Mouse (Mus musculus): ENCODE data around the gene Ttc7.
A peak's percentile ranks its signal among the peaks of the same experiment; 100 is the strongest.

Gene Ttc7

DNA sequence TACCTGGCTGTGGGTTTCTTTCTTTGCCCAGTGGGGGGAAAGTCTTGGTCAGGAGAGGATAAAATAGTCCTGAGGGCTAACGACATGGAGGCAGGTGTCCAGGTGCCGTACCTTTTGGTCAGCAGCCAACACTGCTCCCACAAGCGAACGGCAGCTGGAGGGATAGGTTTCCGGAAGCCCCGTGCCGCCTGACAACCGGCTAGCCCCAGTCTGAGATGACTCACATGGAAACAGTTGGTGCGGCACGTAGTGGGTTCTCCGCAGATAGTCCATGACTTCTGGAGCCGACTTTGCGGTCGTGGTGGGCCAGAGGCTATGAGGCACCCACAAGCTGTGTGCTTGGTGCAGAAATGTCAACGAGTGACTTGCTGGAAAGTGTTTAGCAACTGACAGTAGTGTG lies 81.4 kb downstream of the Ttc7 start:
- DNase-seq (ENCODE audit: low read depth, low spot score) = no peak

DNA sequence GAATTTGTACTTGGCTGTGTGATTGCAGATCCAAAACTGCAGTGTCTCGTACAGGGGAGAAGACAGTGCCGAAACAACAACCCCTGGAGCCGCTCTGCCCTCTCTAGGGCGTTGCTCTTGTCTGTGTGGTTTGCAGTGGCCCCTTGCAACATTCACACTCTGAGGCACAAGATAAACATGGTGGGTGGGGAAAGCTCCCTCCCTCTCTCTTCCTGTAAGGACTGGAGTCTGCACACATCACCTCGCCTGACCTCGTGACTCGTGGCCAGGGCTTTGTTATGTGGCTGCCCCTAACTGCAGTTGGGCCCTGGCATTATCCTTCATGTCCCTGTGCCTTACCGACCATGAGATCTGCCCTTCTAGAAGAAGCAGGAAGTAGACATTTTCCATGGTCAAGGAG lies 82.6 kb downstream of the Ttc7 start:
- DNase-seq (ENCODE audit: low read depth, low spot score) = no peak

- DNase-seq (ENCODE audit: low read depth, low spot score) = no peak
Measured at GRCm38 (mm10) chr17:87366520-87366919, 83.8 kb downstream of the Ttc7 start.

DNA sequence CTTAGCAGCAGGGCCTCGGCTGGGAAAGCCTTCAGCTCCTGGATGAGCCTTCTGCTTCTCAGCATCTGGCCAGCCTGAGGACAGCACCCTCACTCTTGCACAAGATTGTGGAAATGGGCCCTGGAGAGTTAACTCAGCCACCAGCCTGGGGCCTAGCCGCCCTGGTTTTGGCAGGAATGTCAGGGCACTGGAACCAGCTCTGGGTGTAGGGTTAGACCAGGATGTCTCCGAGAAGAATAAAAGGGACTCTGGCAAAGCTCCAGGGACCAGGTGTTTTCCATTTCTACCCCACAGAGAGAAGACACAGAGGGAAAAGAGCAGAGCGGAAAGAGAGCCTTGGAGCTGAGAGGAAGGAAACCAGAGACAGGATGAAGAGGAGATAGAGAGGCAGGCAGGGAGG lies 84.5 kb downstream of the Ttc7 start:
- no peak for DNase-seq (ENCODE audit: low read depth, low spot score)

- DNase-seq (ENCODE audit: low read depth, low spot score) = no peak
Measured at GRCm38 (mm10) chr17:87367640-87368039, 85.0 kb downstream of the Ttc7 start.

DNA sequence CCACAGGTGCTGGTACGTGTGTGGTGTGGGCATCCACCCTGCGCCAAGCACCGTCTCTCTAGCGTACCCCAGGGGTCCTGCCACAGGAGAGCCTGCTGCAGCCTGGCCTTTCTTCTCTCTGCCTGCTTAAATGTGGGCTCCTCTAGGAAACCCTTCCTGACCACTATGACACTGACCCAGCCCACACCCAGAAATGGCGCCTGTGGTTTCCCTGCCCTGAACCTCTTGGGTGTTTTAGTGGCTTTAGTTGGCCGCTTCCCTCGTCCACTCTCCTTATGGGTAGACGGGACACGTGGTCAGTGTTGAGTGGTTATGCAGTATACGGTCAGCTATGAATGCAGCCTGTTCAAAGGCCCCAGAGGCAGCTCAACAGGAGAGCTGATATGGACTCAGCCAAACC lies 85.8 kb downstream of the Ttc7 start:
- DNase-seq (ENCODE audit: low read depth, low spot score) = no peak

DNA sequence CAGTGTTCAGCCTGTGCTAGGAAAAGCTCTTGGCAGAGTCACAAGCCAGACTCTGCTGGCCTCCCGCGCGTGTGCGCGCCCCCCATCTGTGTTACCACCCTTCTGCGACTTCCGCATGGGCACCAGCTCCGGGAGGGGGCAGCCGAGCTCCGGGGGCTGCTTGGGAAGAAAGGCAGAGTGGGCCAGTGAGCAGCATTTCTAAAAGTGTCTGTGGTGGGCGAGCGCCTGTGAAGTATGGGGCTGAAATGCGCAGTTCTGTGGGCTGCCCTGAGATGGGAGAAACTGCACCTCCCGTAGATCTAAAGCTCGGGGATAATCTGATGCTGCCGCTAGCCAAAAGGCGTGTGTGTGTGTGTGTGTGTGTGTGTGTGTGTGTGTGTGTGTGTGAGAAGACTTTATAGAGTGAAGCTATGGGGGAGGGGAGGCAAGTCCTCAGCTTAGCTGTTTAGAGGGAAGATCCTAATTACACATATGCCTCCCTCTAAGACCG lies 86.6 kb downstream of the Ttc7 start:
- no peak for DNase-seq (ENCODE audit: low read depth, low spot score)

DNA sequence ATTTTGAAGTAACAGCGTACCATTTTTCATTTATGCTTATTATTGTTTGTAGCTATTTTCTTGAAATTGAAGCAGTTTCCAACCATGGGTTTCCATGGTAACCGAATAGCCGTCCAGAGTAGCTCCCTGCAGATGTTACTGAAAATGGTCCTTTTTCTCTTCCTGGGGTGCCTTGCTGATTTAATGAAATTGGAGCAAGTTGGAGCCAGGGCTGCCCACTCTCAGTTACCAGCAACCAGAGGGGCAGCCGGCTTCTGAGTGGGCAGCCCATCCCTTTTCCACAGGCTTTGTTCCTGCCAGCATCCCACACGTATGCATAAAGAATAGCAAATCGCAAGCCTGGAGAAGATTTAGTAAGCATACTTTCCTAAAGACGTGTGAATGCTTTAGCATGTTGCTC lies 89.5 kb downstream of the Ttc7 start:
- DNase-seq (ENCODE audit: low read depth, low spot score) = no peak

- DNase-seq (ENCODE audit: low read depth, low spot score) = no peak
Measured at GRCm38 (mm10) chr17:87373327-87373726, 90.6 kb downstream of the Ttc7 start.

DNA sequence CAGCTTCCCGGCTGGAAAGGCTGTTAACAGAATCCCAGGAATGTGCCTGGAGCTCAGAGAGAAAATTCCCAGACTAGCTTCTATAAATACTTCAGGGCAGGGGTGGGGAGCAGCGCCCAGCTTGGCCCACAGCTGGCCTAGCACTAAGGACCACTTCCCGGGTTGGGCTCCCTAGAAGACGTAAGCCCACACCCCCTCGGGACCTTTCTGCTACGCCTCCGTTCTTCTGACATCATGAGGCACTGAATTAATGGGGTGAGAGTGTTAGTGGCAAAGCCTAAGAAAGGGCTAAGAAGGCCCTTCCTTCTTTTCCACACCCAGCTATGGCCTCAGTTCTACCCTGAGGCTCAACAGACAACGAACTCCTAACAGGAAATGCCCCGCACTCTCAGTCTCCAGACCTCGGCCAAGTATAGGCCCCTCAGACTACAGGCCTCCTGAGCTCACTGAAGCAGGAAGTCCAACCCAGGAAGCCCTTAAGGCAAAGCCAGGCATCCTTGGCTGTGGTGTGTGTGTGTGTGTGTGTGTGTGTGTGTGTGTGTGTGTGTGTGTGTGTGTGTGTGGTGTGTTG lies 93.3 kb downstream of the Ttc7 start:
- peak; percentile 68 for DNase-seq (ENCODE audit: low read depth, low spot score)

- DNase-seq (ENCODE audit: low read depth, low spot score) = peak; percentile 45
Measured at GRCm38 (mm10) chr17:87376831-87377471, 94.3 kb downstream of the Ttc7 start.

GRCm38 (mm10) chr17:87377536-87377935 lies 94.8 kb downstream of the Ttc7 start:
- no peak for DNase-seq (ENCODE audit: low read depth, low spot score)

- DNase-seq (ENCODE audit: low read depth, low spot score) = peak; percentile 49
Measured at GRCm38 (mm10) chr17:87378354-87379159, 95.9 kb downstream of the Ttc7 start.

DNA sequence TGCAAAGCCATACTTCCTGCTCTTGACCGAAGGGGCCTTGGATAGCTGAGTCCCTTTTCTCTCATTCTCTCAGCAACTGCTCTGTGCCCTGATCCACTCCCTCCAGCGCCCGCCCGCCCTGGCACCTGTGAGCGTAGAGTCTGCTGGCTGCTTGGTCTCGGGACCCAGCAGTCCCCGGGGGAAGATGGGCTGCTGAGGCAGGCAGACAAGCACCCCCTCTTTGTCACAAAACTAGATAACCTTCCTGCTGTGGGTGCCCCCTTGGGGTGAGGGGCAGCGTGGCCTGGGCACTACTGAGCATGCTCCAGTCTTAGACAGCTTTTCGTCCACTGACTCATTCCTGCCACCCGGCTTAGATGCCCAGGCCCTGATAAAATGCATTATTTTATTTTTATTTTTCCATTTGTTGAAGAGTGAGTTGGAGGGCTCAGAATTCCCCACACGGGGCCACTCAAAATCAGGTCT lies 96.5 kb downstream of the Ttc7 start:
- DNase-seq (ENCODE audit: low read depth, low spot score) = no peak

DNA sequence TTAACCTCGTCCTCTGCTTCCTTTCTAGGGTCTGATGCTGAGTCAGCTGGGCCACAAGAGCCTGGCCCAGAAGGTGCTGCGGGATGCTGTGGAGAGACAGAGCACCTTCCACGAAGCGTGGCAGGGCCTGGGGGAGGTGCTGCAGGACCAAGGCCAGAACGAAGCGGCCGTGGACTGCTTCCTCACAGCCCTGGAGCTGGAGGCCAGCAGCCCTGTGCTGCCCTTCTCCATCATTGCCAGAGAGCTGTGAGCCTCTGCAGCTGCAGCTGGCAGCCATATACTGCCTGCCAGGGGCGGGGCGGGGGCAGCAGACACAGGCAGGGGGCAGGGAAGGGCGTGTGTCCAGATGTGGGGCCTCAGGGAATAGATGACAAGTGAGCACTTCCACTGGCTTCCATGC lies 97.1 kb downstream of the Ttc7 start:
- no peak for DNase-seq (ENCODE audit: low read depth, low spot score)

GRCm38 (mm10) chr17:87380681-87381080 lies 98.0 kb downstream of the Ttc7 start:
- no peak for DNase-seq (ENCODE audit: low read depth, low spot score)

DNA sequence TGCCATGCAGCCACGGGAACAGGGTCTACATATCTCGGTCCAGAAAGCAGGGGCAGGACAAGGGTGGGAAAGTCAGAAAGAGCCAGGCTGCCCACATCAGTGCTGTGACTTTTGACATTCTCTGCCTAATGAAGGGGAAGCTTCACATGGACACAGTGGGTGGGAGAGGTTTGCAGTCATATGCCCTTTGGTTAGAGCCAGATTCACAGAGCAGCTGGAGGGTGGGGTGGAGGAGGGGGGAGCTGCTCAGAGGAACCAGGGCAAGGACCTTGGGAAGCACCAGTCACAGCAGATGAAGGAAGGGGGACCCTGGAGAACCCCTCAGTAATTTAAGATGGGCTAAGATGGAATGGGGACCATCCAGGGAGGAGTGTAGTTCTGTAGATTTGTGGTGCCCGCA lies 103.1 kb downstream of the Ttc7 start:
- no peak for DNase-seq (ENCODE audit: low read depth, low spot score)

GRCm38 (mm10) chr17:87387068-87387467 lies 104.4 kb downstream of the Ttc7 start:
- DNase-seq (ENCODE audit: low read depth, low spot score) = no peak

- no peak for DNase-seq (ENCODE audit: low read depth, low spot score)
Measured at GRCm38 (mm10) chr17:87391242-87391641, 108.6 kb downstream of the Ttc7 start.

DNA sequence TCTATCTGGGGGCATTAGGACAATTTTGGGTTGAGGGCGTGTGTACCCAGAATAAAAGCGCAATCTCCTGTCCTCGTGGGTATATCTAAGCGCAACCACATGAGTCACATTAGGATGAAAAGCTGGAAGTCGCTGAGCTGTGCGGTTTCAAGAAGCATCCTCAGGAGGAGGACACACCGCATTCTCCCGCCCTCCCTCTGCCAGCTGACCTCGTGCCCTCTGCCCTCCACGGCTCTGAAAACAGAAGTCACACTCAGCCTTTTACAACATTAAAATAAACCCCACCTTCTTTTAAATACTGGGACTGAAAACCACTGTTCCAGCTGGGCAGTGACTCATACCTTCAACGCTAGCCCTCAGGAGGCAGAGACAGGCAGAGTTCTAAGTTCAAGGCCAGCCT lies 114.4 kb downstream of the Ttc7 start:
- DNase-seq (ENCODE audit: low read depth, low spot score) = no peak

GRCm38 (mm10) chr17:87402444-87402843 lies 119.8 kb downstream of the Ttc7 start:
- DNase-seq (ENCODE audit: low read depth, low spot score) = no peak

- no peak for DNase-seq (ENCODE audit: low read depth, low spot score)
Measured at GRCm38 (mm10) chr17:87403462-87403861, 120.8 kb downstream of the Ttc7 start.

- DNase-seq (ENCODE audit: low read depth, low spot score) = no peak
Measured at GRCm38 (mm10) chr17:87405576-87405975, 122.9 kb downstream of the Ttc7 start.
